Mouse (Mus musculus) fat pad, adult 2 months (tissue): ENCODE data around the gene Btg3.

Experiments
- DNase-seq: peaks from one replicate; pipeline ENCODE4 v3.0.0-alpha.2; 2011; ENCODE audit warnings: low read depth, low spot score; ENCODE audit errors: extremely low read depth

The Btg3 gene

GRCm38 (mm10) chr16:78347328-78347926 lies 29.6 kb downstream of the Btg3 start:
- DNase-seq, result no peak

GRCm38 (mm10) chr16:78346662-78347327 lies 30.2 kb downstream of the Btg3 start:
- DNase-seq, result no peak

- no peak for DNase-seq
Measured at GRCm38 (mm10) chr16:78343792-78344191, 33.2 kb downstream of the Btg3 start.

- no peak for DNase-seq
Measured at GRCm38 (mm10) chr16:78342767-78343166, 34.2 kb downstream of the Btg3 start.

- no peak for DNase-seq
Measured at GRCm38 (mm10) chr16:78341356-78341755, 35.6 kb downstream of the Btg3 start.

- DNase-seq, result no peak
Measured at GRCm38 (mm10) chr16:78337226-78337625, 39.8 kb downstream of the Btg3 start.

GRCm38 (mm10) chr16:78327999-78328398 lies 49.0 kb downstream of the Btg3 start:
- no peak for DNase-seq

- no peak for DNase-seq
Measured at GRCm38 (mm10) chr16:78327562-78327961, 49.4 kb downstream of the Btg3 start.

GRCm38 (mm10) chr16:78325972-78326848 lies 50.8 kb downstream of the Btg3 start:
- no peak for DNase-seq

GRCm38 (mm10) chr16:78322140-78322539 lies 54.9 kb downstream of the Btg3 start:
- DNase-seq, result no peak

GRCm38 (mm10) chr16:78321559-78321958 lies 55.4 kb downstream of the Btg3 start:
- no peak for DNase-seq

- peak; percentile 73 for DNase-seq
Measured at GRCm38 (mm10) chr16:78319711-78320110, 57.3 kb downstream of the Btg3 start.

GRCm38 (mm10) chr16:78317960-78318359 lies 59.0 kb downstream of the Btg3 start:
- DNase-seq, result no peak

- no peak for DNase-seq
Measured at GRCm38 (mm10) chr16:78316849-78317248, 60.1 kb downstream of the Btg3 start.

GRCm38 (mm10) chr16:78314026-78314425 lies 63.0 kb downstream of the Btg3 start:
- no peak for DNase-seq

GRCm38 (mm10) chr16:78313135-78313887 lies 63.7 kb downstream of the Btg3 start:
- DNase-seq, result no peak

GRCm38 (mm10) chr16:78309258-78309657 lies 67.7 kb downstream of the Btg3 start:
- DNase-seq, result no peak

- DNase-seq, result no peak
Measured at GRCm38 (mm10) chr16:78307476-78308192, 69.4 kb downstream of the Btg3 start.

- DNase-seq, result no peak
Measured at GRCm38 (mm10) chr16:78306606-78307005, 70.4 kb downstream of the Btg3 start.

- DNase-seq, result no peak
Measured at GRCm38 (mm10) chr16:78305606-78306100, 71.3 kb downstream of the Btg3 start.
